Mouse (Mus musculus) cerebellum, postnatal 4 days (tissue): ENCODE results near the gene Ppp5c.
A peak's percentile ranks its signal among the peaks of the same experiment; 100 is the strongest.

Experiments
- DNase-seq, 2 experiments: peaks; one replicate each; pipeline ENCODE4 v3.0.0; 2022; ENCODE audit warnings: low spot score in 2 of 2, mixed read lengths in 1 of 2

Gene Ppp5c

DNA sequence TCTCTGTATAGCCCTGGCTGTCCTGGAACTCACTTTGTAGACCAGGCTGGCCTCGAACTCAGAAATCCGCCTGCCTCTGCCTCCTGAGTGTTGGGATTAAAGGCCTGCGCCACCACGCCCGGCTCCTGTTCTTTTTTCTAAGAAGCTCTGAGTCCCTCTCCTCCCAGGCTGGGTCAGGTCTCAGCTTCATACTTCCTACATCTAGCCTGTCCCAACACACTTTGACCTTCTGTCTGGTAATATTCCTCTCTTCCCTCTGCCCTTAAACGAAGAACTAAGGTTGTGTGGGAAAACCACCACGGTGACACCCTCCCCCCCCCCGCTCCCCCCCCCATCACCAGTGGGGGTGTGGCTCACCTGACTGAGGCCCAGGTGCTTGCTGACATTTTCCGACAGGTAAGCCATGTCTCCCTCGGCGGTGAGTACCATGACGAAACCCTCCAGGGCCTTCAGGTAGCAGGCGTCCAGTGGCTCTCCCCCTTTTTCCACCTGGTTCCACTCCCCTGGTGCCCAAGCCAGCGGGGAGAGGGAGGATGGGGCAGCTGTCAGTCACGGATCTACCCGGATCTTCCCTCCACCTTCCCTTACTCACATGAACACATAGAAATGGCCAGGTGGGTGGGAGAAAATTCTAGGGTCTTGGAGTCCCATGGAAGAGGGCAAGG, 26.7 kb upstream of the Ppp5c start:
- DNase-seq: no peak

DNA sequence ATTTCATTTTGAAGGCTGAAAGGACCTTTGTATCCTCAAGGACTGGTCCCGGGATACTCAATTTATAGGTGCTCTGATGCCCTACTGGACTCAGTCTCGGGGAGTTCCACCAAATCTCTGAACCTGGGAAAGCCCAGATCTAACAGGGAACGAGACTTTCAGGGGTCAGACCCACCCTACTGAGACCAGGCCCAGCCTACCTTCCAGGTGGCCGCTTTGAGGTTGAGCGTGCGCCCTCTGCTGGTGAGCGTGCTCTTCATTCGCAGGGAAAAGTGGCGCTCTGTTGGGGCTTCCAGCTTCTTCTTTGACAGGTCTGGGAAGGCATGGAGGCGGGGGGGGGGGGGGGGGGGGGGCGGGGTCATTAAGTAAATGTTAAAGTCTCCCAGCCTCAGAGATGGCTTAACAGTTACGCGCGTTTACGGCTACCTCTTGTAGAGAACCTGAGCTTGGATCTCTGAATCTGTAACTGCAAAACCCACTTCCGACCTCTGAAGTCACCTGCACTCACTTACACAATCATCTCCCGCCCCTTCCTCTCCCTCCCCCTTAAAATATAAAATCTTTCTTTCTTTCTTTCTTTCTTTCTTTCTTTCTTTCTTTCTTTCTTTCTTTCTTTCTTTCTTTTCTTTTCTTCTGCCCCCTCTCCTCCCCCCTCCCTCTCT, 23.3 kb upstream of the Ppp5c start:
- DNase-seq: peak in 1 of 2 experiments; percentile 59

DNA sequence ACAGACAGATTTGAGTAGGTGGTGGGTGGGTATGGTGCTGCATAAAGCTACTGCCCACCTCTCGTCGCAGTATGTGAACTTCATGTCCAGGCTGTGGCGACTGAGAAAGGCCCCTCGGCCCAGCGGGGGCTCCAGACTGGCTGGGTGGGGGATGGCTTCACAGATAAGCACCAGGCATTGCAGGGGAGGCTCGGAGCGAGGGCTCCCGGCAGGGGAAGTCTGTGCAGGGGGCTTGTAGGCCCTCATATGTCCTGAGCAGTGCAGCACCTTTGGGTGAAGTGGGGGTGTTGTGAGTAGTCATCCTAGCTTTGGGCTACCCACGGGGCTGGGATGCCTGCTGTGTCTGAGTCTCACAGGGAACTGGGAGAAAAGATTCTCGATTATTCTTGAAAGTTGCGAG, 22.8 kb upstream of the Ppp5c start:
- DNase-seq: no peak

GRCm38 (mm10) chr7:17048431-17049190, 20.9 kb upstream of the Ppp5c start:
- no peak for DNase-seq

- DNase-seq: no peak
These were observed 19.4 kb upstream of the Ppp5c start for GRCm38 (mm10) chr7:17047041-17047682.

DNA sequence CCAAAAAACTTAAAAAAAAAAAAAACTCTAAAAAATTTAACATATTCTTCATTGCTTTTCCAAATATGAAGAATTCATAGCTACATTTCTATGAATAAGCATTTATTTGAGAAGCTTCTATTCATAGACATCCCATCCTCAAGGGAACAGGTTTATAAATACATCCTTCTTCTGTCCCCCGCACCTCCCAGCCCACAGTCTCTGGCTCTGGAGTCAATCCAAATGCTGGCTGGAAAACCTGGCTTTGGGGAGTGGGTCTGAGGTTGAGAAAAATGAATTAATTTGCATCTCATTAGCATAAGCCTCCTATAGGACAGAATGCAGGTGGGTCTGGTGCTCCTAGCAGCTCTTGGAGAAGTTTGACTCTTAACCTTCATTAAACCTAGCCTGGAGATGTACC, 18.0 kb upstream of the Ppp5c start:
- no peak for DNase-seq

DNA sequence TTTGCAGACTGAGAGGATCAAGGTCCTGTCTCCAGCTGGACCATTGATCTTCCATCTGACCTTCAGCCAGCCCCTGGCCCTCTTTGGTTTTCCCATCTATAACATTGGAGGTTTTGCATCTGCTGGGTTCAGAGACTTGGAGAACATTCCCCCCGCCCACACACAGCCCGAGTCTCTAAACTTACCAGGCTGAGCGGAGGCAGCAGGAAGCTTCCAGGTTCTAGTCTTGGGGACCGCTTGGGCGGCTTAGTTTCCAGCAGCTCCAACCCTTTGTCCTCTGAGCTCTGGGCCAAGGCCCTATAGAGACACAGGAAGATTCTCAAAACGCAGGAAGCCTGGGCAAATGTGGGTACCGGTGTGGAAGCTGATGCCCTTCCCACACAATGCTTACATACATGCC, 11.6 kb upstream of the Ppp5c start:
- DNase-seq: no peak

DNA sequence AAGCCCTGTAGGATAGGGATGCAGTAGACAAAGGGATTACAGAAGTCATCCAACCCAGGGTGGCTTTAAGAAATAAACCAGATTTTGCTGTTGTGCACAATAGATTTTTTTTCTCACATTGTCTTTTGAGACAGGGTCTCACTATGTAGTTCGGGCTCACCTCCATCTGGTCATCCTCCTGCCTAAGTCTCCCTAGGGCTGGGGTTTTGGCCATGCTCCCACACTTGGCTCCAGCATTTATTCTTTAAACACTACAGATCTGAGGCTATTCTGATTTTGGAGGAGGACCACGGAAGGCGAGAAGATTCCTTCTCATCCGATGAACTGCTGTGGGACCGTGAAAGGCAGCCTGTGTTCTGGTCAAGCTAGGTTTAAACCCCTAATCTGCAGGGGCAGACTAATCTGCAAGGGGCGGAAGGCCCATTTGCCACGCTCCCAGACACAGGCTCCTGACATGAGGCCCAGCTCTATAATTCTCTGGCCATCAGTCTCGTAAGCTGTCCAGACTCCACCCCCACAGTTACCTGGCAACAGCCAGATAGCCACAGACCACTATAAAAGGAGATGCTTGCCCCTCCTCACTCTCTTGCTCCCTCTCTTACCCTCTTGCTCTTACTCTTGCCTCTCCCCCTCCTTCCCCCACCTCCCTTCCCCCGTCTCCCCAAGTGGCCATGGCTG, 10.4 kb upstream of the Ppp5c start:
- no peak for DNase-seq

GRCm38 (mm10) chr7:17030239-17030638, 2.5 kb upstream of the Ppp5c start:
- no peak for DNase-seq

- no peak for DNase-seq
These were observed 1.2 kb upstream of the Ppp5c start for GRCm38 (mm10) chr7:17028923-17029322.

- DNase-seq: peak in 1 of 2 experiments; percentile 59
These were observed 775 bp downstream of the Ppp5c start for GRCm38 (mm10) chr7:17026710-17027587.

DNA sequence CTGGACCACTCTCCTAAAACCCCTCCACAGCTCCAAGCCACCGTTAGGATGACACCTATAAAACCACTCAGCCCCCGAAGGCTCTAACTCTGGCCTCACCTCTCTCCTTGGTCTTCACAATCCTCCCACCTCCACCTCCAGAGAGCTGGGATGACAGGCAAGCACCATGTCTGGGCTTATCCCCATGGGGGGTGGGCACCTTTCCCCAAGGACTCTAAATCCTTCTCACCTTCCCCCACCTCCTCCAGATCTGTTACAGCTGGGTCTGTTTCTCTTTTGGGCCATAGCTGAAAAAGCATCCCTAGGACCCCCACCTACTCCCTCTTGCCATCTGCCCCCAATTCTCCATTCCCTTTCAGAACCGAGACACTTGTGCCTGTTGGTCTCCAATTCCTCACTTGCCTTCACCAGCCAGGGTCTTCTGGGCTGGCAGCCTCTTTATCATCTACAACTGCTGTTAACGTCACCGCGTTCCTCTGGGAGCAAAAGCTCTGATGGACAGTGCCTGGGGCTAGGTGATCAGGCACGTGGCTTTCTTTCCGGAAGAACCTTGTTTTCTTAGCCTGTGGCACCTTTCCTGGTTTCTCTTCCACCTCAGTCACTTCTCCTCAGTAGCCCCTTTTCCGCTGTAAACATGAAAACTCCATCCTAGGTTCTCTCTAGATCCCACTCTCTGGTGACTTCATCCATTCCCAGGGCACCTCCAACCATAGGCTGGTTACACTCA, 1.7 kb downstream of the Ppp5c start:
- no peak for DNase-seq

- no peak for DNase-seq
These were observed 2.2 kb downstream of the Ppp5c start for GRCm38 (mm10) chr7:17025505-17025894.

DNA sequence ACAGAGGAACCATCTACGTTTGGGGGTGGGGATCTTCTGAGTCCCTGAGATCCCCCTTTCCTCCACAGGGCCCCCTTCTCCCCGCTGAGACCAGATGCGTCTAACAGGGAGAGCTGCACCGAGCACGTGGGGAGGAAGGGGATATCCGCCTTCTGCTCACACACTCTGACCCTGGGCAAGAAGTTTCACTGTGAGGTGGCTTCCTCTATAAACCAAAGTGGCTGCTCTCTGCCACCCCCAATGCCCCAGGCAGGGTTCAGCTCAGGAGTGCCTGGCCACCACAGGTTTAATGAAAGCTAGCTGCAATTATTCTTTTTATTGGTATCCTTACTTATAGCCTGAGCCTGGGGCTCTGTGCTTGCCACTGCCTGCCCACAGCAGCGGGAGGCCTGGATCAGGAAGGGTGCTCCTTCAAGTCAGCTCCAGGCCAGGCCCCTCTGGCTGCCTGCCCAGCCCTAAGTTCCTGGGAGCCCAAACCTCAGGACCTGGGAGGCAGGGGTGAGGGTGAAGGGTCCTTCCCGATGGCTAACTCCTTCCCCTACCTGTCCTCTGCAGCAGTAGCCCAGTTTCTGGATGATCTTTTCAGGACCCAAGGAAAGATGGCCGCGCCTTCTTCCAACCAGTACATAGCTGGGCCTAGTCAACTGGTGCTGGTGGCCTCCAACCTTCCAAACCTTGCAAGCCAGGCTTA, 2.8 kb downstream of the Ppp5c start:
- no peak for DNase-seq

DNA sequence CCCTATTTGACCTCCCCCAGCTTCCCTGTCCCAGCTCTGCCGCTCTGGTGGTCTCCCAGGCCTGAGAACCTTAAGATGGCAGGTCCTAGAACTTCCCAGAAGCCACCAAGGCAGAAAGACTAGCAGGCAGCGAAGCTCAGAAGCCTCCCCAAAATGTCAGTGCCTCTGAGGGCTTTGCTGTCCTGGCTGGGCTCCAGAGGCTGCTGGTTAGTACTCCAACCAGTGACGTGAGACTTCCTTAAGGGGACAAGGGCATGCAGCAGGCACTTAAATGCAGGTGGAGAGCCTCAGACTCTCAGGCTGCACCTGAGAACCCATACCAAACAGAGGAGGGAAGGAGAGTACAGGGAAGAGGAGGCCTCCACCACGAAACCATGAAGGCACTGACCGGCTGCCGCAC, 3.6 kb downstream of the Ppp5c start:
- DNase-seq: no peak

DNA sequence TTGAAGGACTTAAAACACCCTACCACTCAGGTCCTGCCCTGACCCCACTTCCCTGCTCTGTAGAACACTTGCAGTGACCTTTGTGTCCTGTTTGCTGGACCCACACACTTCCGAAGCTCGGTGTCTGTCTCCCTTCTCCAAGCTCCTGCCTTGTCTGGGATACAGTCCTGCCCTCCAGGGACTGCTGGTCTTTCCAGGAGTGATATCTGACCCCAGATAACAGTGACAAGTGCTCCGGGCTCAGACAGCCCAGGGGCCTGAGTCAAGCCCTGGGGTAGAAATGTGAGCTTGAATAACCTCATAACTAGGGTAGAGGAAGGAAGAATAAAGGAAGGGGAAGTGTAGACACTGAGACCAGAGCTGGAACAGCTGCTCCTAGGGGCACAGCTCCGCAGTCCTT, 4.0 kb downstream of the Ppp5c start:
- no peak for DNase-seq

DNA sequence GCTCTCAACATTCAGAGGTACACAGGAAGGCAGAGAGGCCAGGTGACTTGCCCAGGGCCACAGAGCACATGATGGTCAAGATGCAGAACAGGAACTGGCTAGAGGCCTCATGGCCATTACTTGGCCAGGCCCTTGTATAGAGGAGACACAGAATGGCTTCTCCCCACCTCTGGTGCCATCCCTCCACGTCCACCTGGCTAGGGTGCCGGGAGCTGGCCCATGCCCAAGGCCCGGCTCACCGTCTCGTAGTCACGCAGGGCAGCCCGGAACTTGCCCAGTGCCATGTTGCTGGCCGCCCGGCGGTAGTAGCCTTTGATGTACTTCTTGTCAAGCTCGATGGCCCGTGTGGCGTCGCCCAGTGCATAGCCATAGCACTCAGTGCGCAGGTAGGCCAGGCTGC, 5.5 kb downstream of the Ppp5c start:
- no peak for DNase-seq

- no peak for DNase-seq
These were observed 8.1 kb downstream of the Ppp5c start for GRCm38 (mm10) chr7:17019426-17020166.

DNA sequence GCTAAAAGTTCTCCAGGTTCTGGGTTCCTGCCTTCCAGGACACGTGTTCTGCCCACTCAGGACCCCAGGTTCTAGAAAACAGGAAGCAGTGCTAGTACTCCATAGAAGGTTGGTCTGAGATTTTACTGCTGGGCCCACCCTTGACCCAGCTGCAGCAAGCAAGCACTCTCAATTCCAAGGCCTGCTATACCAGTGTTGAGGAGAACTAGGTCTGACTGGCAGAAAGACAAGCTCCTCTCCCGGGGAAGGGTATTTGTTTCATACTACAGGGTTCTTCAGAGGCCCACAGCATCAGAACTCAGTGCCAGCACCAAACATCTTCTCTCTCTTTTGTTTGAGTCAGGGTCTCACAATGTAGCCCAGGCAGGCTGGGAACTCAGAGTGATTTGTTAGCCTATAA, 9.8 kb downstream of the Ppp5c start:
- no peak for DNase-seq
